Mouse (Mus musculus): ENCODE measurements at regions not wholly inside any gene's neighbourhood (a gene's known extent, or its start where the extent isn't known, plus 50 kb on each side); places are given as distances from the start of the nearest gene placed in this dataset.
"Not testable (repeated sequence)": the region's sequence is repeated elsewhere in the genome, so short reads cannot be mapped to it uniquely, and the experiment has no call there.

DNA sequence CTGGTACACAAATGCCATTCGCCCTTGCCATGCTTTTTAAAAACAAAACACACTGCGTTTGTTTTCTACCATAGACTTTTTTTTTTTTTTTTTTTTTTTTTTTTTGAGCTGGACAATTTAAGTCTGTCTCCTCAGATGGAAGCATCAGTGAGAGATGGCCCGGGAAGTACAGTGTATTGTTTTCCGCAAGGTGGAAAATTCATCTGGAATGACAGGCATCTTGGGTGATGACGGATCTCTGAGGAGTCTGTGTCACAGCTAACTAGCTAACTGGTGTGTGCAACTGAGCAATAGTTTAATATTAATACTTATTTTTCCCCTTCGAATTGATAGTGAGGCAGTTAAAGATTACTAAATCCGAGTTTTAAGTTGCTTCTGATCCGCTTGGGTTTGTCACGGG, 228.7 kb upstream of the Arglu1 start:
- DNase-seq: no peak

DNA sequence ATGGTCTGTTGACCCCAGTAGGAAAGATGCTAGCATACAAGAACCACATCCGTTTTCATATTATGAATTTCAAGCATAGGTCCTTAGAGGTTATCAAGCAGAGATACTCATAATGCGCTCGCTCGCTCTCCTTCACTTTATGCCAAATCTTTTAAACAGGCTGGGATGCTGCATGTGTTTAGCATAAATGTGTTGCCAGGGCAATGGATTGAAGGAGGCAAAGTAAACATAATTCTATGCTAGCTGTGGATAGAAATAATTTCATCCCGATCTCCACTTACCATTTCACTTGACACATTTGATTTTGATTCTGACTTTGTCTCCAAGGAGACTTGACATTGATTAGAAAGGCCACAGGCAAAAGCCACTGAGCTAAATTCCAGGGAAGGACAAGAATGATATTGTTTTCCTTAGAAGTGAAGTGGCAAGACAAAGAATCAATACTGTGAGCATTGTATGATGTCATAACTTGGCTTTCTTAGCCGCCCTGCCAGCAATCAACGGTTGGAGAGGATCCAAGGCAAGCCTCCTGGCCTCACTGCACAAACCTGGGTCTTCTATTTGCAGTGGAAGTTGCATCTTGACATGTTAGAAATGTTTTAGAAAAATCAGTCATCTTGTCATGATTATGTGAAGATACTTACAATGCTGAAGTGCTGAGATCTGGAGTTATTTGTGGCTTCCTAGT, 217.3 kb upstream of the Arglu1 start:
- DNase-seq: no peak

- DNase-seq: no peak
Measured at GRCm38 (mm10) chr8:8892996-8893395, 202.7 kb upstream of the Arglu1 start.

DNA sequence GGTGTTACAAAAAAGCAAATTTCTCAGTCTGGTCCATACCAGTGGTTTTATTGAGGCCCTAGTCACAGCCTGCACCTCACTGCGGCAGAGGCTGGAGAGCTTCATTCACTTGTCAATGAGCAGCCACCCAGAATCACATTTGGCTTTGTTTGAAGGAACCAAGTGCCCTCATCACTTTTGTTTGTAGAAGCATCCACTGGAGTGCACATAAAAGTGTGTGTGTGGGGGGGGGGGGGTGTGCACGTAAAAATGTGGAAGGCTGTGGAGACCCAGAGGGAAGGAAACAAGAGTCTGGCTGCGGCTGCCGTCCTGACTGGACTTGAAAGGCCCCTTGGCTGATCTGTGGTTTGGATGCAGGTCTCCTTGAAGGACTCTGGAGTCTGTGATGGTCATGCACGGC, 187.0 kb upstream of the Arglu1 start:
- no peak for DNase-seq

GRCm38 (mm10) chr8:8876879-8877278, 186.6 kb upstream of the Arglu1 start:
- DNase-seq: no peak

GRCm38 (mm10) chr8:8876469-8876868, 186.1 kb upstream of the Arglu1 start:
- DNase-seq: no peak

- no peak for DNase-seq
Measured at GRCm38 (mm10) chr8:8871938-8872337, 181.6 kb upstream of the Arglu1 start.

DNA sequence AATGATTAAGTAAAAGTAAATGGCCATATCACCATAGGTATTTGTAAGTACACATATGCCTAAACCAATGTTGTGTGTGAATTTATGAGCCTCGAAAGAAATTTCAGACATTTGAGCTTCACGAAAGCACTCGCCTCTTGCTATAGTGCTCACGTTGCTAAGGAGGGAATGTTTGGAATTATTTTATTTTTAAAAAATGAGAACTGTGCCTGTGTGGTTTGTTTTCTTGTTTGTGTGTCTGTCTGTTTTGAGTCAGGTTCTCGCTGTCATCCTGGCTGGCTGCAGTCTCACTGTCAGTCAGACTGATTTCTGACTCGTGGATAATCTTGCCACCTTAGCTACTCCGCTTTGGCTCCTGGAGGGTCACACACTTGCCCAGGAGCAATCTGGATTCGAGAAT, 180.7 kb upstream of the Arglu1 start:
- DNase-seq: no peak

- no peak for DNase-seq
Measured at GRCm38 (mm10) chr8:8870487-8870886, 180.2 kb upstream of the Arglu1 start.

DNA sequence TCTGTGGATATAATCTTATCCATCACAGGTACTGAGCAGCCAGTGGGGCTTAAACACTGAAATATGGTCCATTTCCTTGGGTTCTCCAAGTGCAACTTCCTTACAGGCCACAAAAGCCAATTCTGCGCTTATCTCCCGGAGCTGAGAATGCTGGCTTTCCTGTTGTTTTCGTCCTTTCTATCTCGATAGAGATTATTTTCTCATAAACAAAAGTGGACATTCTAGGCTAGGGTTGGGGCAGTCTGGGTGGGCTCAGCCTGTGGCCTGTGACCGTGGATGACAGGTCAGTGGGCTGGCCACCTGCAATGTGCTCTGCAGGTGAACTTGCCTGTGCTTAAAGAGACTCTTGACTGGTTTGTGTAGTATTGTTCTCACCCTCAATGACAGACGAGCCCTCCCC, 179.0 kb upstream of the Arglu1 start:
- no peak for DNase-seq

- no peak for DNase-seq
Measured at GRCm38 (mm10) chr8:8867924-8868323, 177.6 kb upstream of the Arglu1 start.

DNA sequence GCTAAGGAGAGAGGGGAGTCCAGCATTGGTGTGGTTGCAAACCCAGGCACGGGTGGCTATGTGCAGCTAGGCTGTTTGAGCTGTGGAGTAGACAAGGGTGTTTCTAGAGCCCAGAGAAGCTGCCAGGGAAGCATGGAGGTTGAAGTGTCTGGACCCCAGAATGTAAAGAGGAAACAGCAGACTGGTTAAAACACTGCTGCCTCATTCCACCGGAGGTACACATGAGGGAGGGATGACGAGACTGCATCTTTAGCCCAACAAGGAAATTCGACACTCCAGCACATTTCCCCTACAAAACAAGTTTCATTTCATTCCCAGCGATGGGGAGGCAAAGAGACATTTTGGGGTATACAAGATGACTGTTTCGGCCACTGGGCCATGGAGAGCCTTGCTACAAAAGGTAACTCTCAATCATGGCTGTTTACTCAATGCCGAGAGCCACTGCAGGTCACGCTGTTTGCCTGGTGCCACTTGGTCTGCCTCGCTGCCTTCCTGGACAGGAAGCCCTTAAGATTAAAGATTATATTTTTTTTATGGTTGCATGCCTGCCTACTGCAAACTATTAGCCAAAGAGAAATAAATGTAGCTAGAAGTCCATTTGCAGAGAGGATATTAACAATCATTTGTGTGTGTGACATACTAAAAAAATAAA, 176.9 kb upstream of the Arglu1 start:
- DNase-seq: no peak

- DNase-seq: no peak
Measured at GRCm38 (mm10) chr8:8862767-8863166, 172.4 kb upstream of the Arglu1 start.

- no peak for DNase-seq
Measured at GRCm38 (mm10) chr8:8861331-8861940, 171.1 kb upstream of the Arglu1 start.

DNA sequence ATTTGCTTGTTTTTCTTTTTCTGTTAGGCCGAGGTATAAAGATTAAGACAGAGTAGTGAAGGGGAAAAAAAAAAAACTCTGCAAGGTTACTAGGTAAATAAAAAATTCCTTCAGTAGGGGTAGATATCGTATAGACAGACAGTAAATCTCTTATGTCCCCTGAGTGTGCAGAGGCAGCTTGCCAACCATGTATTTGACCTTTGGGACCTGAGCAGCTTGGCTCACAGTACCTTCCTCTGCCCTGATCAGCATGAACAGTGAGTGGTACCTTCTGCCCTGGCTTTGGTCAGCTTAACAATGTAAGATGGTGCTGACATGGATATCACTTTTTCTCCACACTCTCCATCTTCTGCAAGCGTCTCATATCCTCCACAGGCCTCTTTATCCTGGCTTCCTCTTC, 168.3 kb upstream of the Arglu1 start:
- no peak for DNase-seq

GRCm38 (mm10) chr8:8852656-8853366, 162.5 kb upstream of the Arglu1 start:
- DNase-seq: no peak

GRCm38 (mm10) chr8:8851271-8851670, 160.9 kb upstream of the Arglu1 start:
- no peak for DNase-seq

- DNase-seq: no peak
Measured at GRCm38 (mm10) chr8:8850766-8851165, 160.4 kb upstream of the Arglu1 start.

DNA sequence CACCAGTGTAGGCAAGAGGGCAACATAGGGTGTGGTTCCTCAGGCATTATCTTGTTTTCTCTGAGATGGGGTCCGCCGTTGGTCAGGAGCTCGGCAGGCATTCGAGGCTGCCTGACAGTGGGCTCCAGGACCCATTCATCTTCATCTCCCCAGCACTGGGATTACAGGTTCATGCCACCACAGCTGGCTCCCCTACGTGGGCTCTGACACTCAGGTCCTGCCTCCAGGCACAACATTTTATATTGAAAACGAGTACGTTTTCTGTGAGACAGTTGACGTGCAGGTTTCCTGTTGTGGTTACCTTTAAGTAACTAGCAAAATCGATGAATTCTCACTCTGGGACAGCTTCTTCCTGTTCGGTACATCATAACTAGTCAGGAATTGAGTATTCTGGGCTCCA, 157.3 kb upstream of the Arglu1 start:
- no peak for DNase-seq

DNA sequence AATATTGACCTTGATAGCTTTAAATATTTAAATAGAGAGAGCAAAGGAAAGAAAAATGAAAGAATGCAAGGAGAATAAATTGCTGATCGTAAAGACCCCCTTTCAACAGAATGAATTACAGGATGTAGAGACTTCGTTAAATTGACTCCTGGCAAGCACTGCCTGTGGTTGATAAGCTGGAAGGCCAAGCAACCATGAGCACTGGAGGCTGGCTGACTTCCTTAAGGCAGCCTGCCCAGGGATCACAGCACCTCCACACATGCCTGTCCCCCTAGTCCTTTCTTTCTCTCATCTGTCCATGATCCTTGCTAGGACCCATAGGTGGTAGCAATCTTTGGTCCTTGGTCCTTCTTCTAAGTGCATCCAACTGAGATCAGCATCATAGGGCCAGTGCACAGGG, 152.0 kb upstream of the Arglu1 start:
- DNase-seq: no peak

DNA sequence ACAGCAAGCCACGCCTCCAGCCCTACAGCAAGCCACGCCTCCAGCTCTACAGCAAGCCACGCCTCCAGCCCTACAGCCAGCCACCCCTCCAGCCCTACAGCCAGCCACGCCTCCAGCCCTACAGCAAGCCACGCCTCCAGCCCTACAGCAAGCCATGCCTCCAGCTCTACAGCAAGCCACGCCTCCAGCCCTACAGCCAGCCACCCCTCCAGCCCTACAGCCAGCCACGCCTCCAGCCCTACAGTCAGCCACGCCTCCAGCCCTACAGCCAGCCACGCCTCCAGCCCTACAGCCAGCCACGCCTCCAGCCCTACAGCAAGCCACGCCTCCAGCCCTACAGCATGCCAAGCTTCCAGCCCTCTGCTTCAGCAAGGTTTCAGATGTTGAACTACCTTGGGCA, 145.8 kb upstream of the Arglu1 start:
- DNase-seq: not testable (repeated sequence)

DNA sequence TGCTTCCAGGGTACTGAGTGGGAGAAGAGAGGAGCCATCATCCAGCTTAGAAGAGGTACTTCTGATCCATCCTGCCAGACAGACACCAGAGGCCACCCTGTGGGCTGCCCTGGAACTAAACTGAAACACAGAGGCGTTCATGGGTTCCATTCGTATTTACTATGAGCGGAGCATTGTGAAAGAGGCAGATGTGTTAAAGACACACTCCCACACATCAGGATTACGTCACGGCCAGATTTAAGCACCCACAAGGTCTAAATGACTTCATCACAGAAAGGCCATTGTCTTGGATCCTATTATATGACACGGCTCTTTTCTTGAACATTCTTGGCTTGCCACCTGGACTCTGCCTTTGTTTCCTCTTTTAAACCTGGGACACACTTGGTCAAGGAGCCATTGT, 141.0 kb upstream of the Arglu1 start:
- no peak for DNase-seq

DNA sequence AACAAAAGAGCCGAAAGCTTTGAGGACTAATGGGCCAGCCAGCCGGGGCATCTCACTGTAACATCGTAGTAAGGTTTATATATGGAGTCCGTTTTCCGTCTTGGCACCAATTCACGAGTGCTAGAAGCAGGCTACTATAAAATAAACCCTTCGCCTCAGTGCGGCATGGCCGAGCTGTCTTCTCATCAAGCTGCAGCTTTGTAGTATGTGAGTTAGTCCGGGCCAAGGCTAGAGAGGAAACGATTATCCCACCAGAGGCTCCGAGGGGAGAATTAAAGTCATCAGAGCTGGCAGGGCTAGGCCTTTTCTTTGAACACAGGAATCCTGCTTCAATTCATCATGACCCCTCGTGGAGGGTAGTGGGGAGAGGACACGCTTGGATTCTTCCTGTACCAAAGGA, 138.9 kb upstream of the Arglu1 start:
- no peak for DNase-seq

DNA sequence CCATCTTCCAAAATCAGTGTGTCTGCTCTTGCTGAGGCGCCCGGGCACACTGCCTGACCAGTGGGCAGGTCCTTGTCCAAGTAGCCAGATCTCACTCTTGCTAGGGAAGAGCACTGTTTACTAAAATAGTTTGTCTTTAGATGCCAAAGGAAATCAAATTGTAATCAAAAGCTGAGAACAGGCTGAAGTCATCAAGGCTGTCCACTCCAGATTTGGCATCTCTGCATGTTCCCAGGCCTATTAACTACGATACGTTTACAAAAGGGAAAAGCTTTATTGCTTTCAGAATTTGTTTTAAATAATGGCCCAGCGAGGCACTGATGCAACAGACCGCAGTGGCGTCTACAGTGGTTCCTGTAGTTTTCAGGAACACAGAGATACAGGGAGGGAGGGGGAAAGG, 137.2 kb upstream of the Arglu1 start:
- DNase-seq: no peak
